Mouse (Mus musculus) cerebellum, adult 2 months (tissue): ENCODE measurements around the gene Krtap17-1. TPM values are rescaled to one million over a fixed set of nuclear protein-coding genes. Genes with fewer than 3 reads are reported as not detected.

Experiments
- DNase-seq, 2 experiments: peaks; one replicate each; pipeline ENCODE4 v3.0.0; 2021
- H3K27ac ChIP-seq: fragments of 200-500 bp; 2 replicates; pipeline ENCODE4 v1.5.1; 2012; ENCODE audit warnings: low read length, control low read depth, inconsistent platforms; ENCODE audit not compliant: insufficient read depth
- H3K27me3 ChIP-seq: fragments of 200-500 bp; 2 replicates; pipeline ENCODE4 v1.6.1; 2012; ENCODE audit warnings: inconsistent platforms, mild to moderate bottlenecking, low read length, moderate library complexity; ENCODE audit not compliant: control insufficient read depth, insufficient read depth
- H3K4me1 ChIP-seq: fragments of 200-500 bp; 2 replicates; pipeline ENCODE4 v1.6.1; 2011; ENCODE audit warnings: low read length; ENCODE audit not compliant: control insufficient read depth, insufficient read depth
- H3K4me3 ChIP-seq: fragments of 200-500 bp; replicated peaks from 2 replicates; pipeline ENCODE3; 2011; ENCODE audit warnings: mild to moderate bottlenecking, low read depth, low read length, control low read depth; ENCODE audit not compliant: insufficient read depth
- CTCF ChIP-seq: fragments of 200-500 bp; IDR thresholded peaks from 2 replicates; pipeline ENCODE4 v1.5.1; 2011; ENCODE audit warnings: low read depth, mild to moderate bottlenecking, control low read depth, low read length, moderate library complexity, borderline replicate concordance; ENCODE audit not compliant: insufficient read depth
- POLR2A ChIP-seq: fragments of 200-500 bp; IDR thresholded peaks from 2 replicates; pipeline ENCODE4 v1.6.1; 2011; ENCODE audit warnings: low read length, control low read depth, borderline replicate concordance; ENCODE audit not compliant: insufficient read depth
- WGBS: fragments of 180-500 bp; shearing (Covaris S2); methylation state at CpG from one replicate; pipeline ENCODE4 v1.1.7; 2018; 5-methylcytosine and 5-hydroxymethylcytosine counted together
- polyA plus RNA-seq: library from polyadenylated mRNA; depleted of rRNA; stranded (reverse); fragments of >200 nt; gene quantifications from 2 replicates; pipeline ENCODE4 v1.2.3, GENCODE M21; 2012; rRNA removed

The Krtap17-1 gene
- polyA plus RNA-seq: 0.30 and 0.80 TPM in 2 replicates

- TF ChIP-seq POLR2A: no peak
- no peak for TF ChIP-seq CTCF
- no peak within 1 kb of the TSS for H3K4me3 ChIP-seq
- no peaks in the 10 kb centered on the region; the same call in 1 of the 2 replicates for H3K4me1 ChIP-seq
- WGBS: 26% methylated on average over 26 of the region's 26 CpGs
- H3K27ac ChIP-seq: no peak within 1 kb of the TSS
- no peak for DNase-seq
- H3K27me3 ChIP-seq: no peaks in the 10 kb centered on the region
Measured at GRCm38 (mm10) chr11:99993620-99994383, at the start of gene Krtap17-1. Krtap17-1 (minus strand) TSS chr11:99993994.

- H3K4me1 ChIP-seq: no peaks in the 10 kb centered on the region
- no peak for TF ChIP-seq CTCF
- no peak for TF ChIP-seq POLR2A
- DNase-seq: no peak
- H3K27ac ChIP-seq: no peak within 1 kb of the TSS
- H3K4me3 ChIP-seq: no peak within 1 kb of the TSS
- WGBS: 90% methylated on average over 6 of the region's 6 CpGs
- H3K27me3 ChIP-seq: no peaks in the 10 kb centered on the region
Measured at GRCm38 (mm10) chr11:100041454-100041853, 47.7 kb upstream of the Krtap17-1 start, which contains the start of gene Krt34. Krt34 (minus strand) TSS chr11:100041554.

DNA sequence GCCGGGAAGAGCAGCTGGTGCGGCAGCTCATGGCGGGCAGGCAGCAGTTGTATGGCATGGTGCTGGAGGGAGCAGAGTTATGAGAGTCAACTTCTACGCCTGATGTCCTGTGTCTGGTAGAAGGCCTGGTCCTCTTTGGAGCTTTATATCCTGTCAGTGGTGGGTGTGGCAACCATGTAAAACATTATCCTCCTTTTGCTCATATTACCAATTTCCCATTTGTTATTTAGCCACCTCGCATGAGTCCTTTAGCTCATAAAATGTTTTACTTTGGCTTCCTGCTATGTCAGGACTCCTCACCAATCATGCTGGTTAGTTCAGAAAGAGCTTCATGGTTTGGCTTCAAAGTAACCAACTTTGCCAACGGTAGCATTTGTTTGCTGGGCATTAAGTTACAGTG, 36.0 kb upstream of the Krtap17-1 start, which contains the start of gene Krt33b:
Gene Krt33b (minus strand): TSS at position 101 of the 400 bp plus-strand sequence.
- 84% methylated on average over 6 of the region's 6 CpGs for WGBS
- TF ChIP-seq POLR2A: no peak
- no peak for TF ChIP-seq CTCF
- Histone ChIP-seq H3K27me3 (no peaks in the 10 kb centered on the region), H3K27ac (no peak within 1 kb of the TSS), H3K4me3 (no peak within 1 kb of the TSS), H3K4me1 (no peaks in the 10 kb centered on the region)
- no peak for DNase-seq

- Histone ChIP-seq H3K27me3 (no peaks in the 10 kb centered on the region), H3K27ac (no peak overlapping the region), H3K4me3 (no peak overlapping the region), H3K4me1 (no peaks in the 10 kb centered on the region)
- DNase-seq: no peak
- 77% methylated on average over 5 of the region's 5 CpGs for WGBS
- TF ChIP-seq POLR2A (no peak), CTCF (no peak)
Measured at GRCm38 (mm10) chr11:100021438-100021837, 27.6 kb upstream of the Krtap17-1 start.

GRCm38 (mm10) chr11:100019466-100019865, 25.7 kb upstream of the Krtap17-1 start:
- 96% methylated on average over 1 of the region's 1 CpGs for WGBS
- no peak for TF ChIP-seq POLR2A
- no peak for TF ChIP-seq CTCF
- no peaks in the 10 kb centered on the region for H3K27me3 ChIP-seq
- DNase-seq: no peak
- H3K4me3 ChIP-seq: no peak overlapping the region
- no peak overlapping the region for H3K27ac ChIP-seq
- H3K4me1 ChIP-seq: no peaks in the 10 kb centered on the region

GRCm38 (mm10) chr11:100016112-100016511, 22.3 kb upstream of the Krtap17-1 start, which contains the start of gene Krt33a:
Krt33a (minus strand) TSS chr11:100016212.
- TF ChIP-seq POLR2A (no peak), CTCF (no peak)
- WGBS: 87% methylated on average over 4 of the region's 4 CpGs

DNA sequence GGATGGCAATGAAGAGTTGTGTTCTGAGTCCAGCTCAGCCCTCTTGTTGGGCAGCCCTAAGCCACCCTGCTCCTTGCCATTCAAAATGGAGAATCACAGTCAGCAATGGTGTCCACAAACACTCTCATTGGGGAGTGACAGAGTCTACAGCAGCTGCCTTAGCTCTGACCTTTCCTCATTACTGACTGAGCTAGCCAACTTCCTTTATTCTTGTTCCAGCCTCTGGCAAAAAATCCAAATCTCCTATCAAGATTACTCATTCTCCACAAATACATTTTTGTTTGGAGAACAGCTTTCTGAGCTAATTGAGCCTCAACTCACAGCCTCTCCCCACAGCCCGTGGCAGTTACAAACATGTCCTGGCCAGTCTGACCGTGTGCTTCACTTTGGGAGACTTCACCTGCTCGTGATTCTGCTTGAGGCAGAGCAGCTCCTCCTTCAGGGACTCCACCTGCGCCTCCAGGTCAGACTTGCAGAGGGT, 19.9 kb upstream of the Krtap17-1 start:
- no peak for DNase-seq
- no peak overlapping the region for H3K4me3 ChIP-seq
- H3K27me3 ChIP-seq: no peaks in the 10 kb centered on the region; the same call in 1 of the 2 replicates
- no peak overlapping the region for H3K27ac ChIP-seq
- 72% methylated on average over 4 of the region's 4 CpGs for WGBS
- H3K4me1 ChIP-seq: no peaks in the 10 kb centered on the region
- TF ChIP-seq CTCF: no peak
- no peak for TF ChIP-seq POLR2A

More at GRCm38 (mm10) chr11:100016112-100016511, 22.3 kb upstream of the Krtap17-1 start, which contains the start of gene Krt33a:
- no peak within 1 kb of the TSS for H3K4me3 ChIP-seq
- H3K27ac ChIP-seq: no peak within 1 kb of the TSS
- no peaks in the 10 kb centered on the region; the same call in 1 of the 2 replicates for H3K27me3 ChIP-seq
- DNase-seq: no peak
- no peaks in the 10 kb centered on the region for H3K4me1 ChIP-seq
